Comparison of ENCODE assay signal across 8 mouse cellular contexts in the genomic region with DNA sequence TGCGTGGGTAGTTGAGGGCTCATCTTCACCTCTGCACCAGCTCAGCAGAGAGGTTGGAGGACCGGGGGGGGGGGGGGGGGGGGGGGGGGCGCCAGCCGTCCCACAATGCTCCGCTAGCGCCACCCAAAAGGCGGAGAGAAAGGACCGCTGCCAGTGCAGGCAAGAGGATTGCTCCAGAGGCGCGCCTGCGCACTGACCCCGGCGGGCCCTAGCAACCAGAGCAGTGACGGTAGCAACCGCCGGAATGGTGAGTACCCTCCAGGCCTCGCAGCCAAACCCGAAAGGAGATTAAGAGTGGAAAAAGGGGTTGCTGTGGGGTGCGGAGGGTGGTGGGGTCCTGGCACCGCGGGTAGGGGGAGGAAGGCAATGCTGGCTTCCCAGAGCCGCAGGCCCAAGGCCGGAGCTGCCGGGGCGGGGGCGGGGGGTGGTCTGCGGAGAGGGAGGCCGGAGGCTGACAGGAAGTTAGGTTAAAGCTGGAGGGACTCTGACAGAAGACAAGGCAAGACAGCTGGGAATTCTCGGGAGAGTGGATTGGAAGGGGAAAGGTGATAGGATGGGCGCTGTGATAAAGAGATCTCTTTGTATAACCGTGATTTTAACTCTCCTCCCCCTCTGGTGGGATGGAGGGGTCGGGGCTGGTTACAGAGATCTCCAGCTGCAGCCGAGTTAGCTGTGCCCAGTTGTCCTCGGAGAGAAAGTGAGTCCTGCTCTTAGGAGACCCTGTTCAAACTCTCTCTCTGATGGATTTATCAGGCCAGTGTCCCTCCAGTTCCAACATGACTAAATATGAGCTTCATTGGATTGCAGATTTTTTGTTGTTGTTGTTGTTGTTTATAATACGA. TPM values are rescaled to one million over a fixed set of nuclear protein-coding genes. Genes with fewer than 3 reads are reported as not detected.
DNase-seq lines count a peak whose midpoint lies in the region; ATAC-seq and TF ChIP-seq lines count a peak whose summit lies in the region.

TSS of gene Dnal1 (plus strand) at position 214 of the 842 bp plus-strand sequence.

- no peaks in the 10 kb centered on the region for H3K36me3 ChIP-seq in hindbrain, embryonic 10.5 days
- H3K36me3 ChIP-seq in lung, embryonic 15.5 days = no peaks in the 10 kb centered on the region
- no peaks in the 10 kb centered on the region for H3K36me3 ChIP-seq in thymus, adult 2 months (ENCODE audit: control insufficient read depth, insufficient read depth, low read length)

- peak; percentile 99 for ATAC-seq in frontal cortex, adult (ENCODE audit: low TSS enrichment)
- ATAC-seq in lung, embryonic 15.5 days (ENCODE audit: borderline replicate concordance, extremely low read depth, low FRiP score, low TSS enrichment) = peak; percentile 96

- no peaks in the 10 kb centered on the region for H3K9me3 ChIP-seq in hindbrain, embryonic 10.5 days
- no peaks in the 10 kb centered on the region for H3K9me3 ChIP-seq in lung, embryonic 15.5 days

- peaks cover 10% of the 10 kb centered on the region for H3K4me1 ChIP-seq in hindbrain, embryonic 10.5 days (replicated peaks)
- H3K4me1 ChIP-seq in lung, embryonic 15.5 days = peaks cover 9% of the 10 kb centered on the region
- peaks cover 6% of the 10 kb centered on the region for H3K4me1 ChIP-seq in thymus, adult 2 months (replicated peaks; ENCODE audit: control insufficient read depth, insufficient read depth, low read length)

- H3K4me2 ChIP-seq in lung, embryonic 15.5 days = peak within 1 kb of the TSS; percentile 75

- TF ChIP-seq CTCF in thymus, adult 2 months (IDR thresholded peaks at IDR 0.05; ENCODE audit: borderline replicate concordance, control insufficient read depth, extremely low read depth, insufficient read depth, low read length, poor library complexity) = no peak

- WGBS in hindbrain, embryonic 10.5 days = 3% methylated on average over 30 of the region's 35 CpGs
- WGBS in lung, embryonic 15.5 days = 3% methylated on average over 29 of the region's 35 CpGs
- WGBS in thymus, adult 2 months = 5% methylated on average over 30 of the region's 35 CpGs

- DNase-seq in MN1 (ENCODE audit: low spot score) = peak; percentile 96
- peak; percentile 87 for DNase-seq in cerebellum, adult 9-10 months
- peak; percentile 97 for DNase-seq in hindbrain, embryonic 10.5 days (ENCODE audit: low spot score)
- DNase-seq in layer of hippocampus, adult 9-10 months (ENCODE audit: low spot score) = peak; percentile 43
- DNase-seq in ovary, adult 18-20 months (ENCODE audit: low spot score) = peak; percentile 85
- peak; percentile 81 for DNase-seq in thymus, adult 2 months

- peak within 1 kb of the TSS; percentile 91 for H3K4me3 ChIP-seq in hindbrain, embryonic 10.5 days
- H3K4me3 ChIP-seq in lung, embryonic 15.5 days = peak within 1 kb of the TSS; percentile 94
- H3K4me3 ChIP-seq in thymus, adult 2 months (ENCODE audit: control insufficient read depth, insufficient read depth, low read length) = peak within 1 kb of the TSS; percentile 45

- peak within 1 kb of the TSS; percentile 72 for H3K9ac ChIP-seq in lung, embryonic 15.5 days

- H3K27ac ChIP-seq in hindbrain, embryonic 10.5 days = peak within 1 kb of the TSS; percentile 91
- 0 out of 2 replicates have a peak within 1 kb of the TSS, but pooled peaks have one; percentile 47 for H3K27ac ChIP-seq in lung, embryonic 15.5 days
- H3K27ac ChIP-seq in thymus, adult 2 months (ENCODE audit: control insufficient read depth, insufficient read depth, low read length) = no peak within 1 kb of the TSS

- no peaks in the 10 kb centered on the region for H3K27me3 ChIP-seq in hindbrain, embryonic 10.5 days (ENCODE audit: insufficient read depth, poor library complexity, severe bottlenecking)
- H3K27me3 ChIP-seq in lung, embryonic 15.5 days = no peaks in the 10 kb centered on the region
- no peaks in the 10 kb centered on the region for H3K27me3 ChIP-seq in thymus, adult 2 months (ENCODE audit: control insufficient read depth, insufficient read depth, low read length)

- TF ChIP-seq POLR2A in thymus, adult 2 months (IDR thresholded peaks at IDR 0.05; ENCODE audit: control insufficient read depth, extremely low read depth, insufficient read depth, low read length, poor library complexity) = no peak

RNA-seq across cellular contexts. Expression of gene Dnal1, which starts in this region (rescaled TPM):
- 4.8 and 4.9 TPM in 2 replicates for polyA plus RNA-seq in hindbrain, embryonic 10.5 days (2016; fragmentation: Nextera tagmentation; extraction: Ambion mirVana)
- 4.8 and 6.1 TPM in 2 replicates for polyA plus RNA-seq in lung, embryonic 15.5 days (2015; fragmentation: Nextera tagmentation; extraction: Ambion mirVana)
- polyA plus RNA-seq in thymus, adult 2 months (2012; rRNA removed) = 2.2 and 3.0 TPM in 2 replicates

Comparison
In these comparisons a context has a peak if more than half of its experiments do, and no peak if none do; other contexts are left out.
1. DNase-seq: peak in every context shown above with its lines; median percentile 97 in hindbrain, embryonic 10.5 days; 96 in MN1; 87 in cerebellum, adult 9-10 months; 85 in ovary, adult 18-20 months; 81 in thymus, adult 2 months; 43 in layer of hippocampus, adult 9-10 months.